Mouse (Mus musculus): ENCODE results near the gene Olfr1031. TPM values are rescaled to one million over a fixed set of nuclear protein-coding genes. Genes with fewer than 3 reads are reported as not detected.
"Not testable (repeated sequence)": the region's sequence is repeated elsewhere in the genome, so short reads cannot be mapped to it uniquely, and the experiment has no call there.

Gene Olfr1031
- not detected in 2 replicates for total RNA-seq (2017)

DNA sequence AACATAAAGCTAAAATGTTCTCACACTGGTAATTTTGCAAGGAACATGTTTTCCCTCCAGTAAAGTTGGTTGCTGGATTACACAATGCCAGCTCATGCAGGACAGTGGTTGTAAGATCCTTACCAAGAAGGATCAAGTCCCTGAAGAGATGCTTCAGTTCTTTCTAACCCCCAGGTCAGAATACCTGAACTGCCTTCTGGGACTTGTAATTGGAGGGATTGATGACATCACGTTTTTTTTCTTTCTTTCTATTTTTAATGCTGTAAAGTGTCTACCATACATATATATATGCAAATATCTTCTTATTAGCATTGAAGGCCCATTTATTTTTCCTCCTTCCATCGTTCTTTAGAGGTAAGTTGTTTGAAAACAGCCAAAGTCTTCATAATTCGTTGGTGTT, at the start of gene Olfr1031:
Gene Olfr1031 (plus strand): TSS at position 301 of the 400 bp plus-strand sequence.
- no peak for ATAC-seq (replicated peaks in 1 of 2; ENCODE audit: insufficient read depth in 1 of 2, low FRiP score in 2 of 2, low TSS enrichment in 1 of 2, low read depth in 1 of 2, poor library complexity in 2 of 2, severe bottlenecking in 2 of 2)

DNA sequence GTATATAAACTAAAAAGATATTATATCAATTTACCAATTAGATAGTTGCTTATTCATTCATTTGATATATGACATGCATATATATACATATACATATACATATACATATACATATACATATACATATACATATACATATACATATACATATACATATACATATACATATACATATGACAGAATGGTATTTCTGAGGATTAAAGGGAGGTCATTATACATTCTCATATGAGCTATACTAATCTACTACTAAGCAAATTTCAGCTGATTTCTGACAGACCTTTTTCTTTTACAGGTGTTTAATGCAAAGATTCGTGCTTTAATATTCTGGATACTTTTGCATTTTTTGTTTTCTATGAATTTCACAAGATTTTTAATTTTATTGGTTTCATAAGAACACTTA, 40.0 kb upstream of the Olfr1031 start, which contains the start of gene Olfr1028:
Gene Olfr1028 (plus strand): TSS at position 301 of the 400 bp plus-strand sequence.
- no peak for ATAC-seq (replicated peaks in 1 of 2; ENCODE audit: insufficient read depth in 1 of 2, low FRiP score in 2 of 2, low TSS enrichment in 1 of 2, low read depth in 1 of 2, poor library complexity in 2 of 2, severe bottlenecking in 2 of 2)

DNA sequence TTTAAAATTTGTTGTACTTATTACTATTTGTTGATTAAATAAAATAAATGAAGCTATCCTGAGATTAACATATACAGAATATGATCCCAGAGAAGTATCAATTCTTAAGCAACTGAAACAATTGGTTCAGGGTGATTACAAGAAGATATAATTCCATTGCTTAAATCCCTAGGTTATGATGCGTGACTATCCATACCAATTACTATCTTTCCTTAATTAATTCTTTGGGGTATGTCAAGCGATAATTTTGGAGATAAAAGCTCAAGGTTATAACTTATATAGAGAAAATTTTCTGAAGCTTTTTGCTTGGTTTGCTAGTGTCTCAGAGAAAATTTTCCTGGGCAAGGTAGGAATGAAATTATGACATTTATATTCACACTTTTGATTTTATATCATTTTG, 16.5 kb upstream of the Olfr1031 start, which contains the start of gene Olfr1029:
Gene Olfr1029 (plus strand): TSS at position 301 of the 400 bp plus-strand sequence.
- no peak for ATAC-seq (replicated peaks in 1 of 2; ENCODE audit: insufficient read depth in 1 of 2, low FRiP score in 2 of 2, low TSS enrichment in 1 of 2, low read depth in 1 of 2, poor library complexity in 2 of 2, severe bottlenecking in 2 of 2)

DNA sequence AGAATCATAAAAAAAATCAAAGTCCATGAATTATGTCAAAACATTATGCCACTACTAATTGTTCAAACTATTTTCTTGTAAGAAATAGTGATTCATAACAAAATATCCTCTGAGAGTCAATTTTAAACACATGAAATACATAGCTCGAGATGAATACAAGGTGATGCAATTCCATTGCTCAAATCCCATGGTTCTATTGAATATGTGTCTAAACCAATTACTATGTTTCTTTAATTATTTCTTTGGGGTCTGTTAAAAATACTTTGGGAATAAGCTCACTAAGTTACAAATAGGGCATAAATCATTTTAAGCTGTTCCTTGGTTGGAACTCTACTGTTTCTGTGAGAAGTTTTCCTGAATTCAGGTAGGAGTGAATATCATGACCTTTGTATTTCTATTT, 11.1 kb upstream of the Olfr1031 start, which contains the start of gene Olfr1030:
Gene Olfr1030 (plus strand): TSS at position 301 of the 400 bp plus-strand sequence.
- no peak for ATAC-seq (replicated peaks in 1 of 2; ENCODE audit: insufficient read depth in 1 of 2, low FRiP score in 2 of 2, low TSS enrichment in 1 of 2, low read depth in 1 of 2, poor library complexity in 2 of 2, severe bottlenecking in 2 of 2)

DNA sequence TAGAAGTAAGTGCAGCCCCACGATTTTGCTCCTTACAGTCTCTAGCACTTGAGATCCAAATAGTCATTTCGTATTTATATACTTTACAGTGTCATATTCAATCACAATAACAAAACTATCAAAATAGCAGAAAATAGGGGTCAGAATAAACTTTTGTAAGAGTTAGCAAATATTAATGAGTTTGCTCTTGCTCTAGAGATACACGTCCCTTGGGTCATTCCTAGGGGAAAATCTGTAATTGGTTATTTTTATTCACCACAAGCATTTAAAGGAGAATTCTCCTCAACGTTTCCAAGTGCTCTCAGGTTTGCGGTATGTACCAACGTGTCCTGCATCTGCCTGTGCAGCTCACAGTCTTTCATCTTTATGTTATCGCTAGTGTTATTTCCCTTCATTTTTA, 15.1 kb downstream of the Olfr1031 start, which contains the start of gene Olfr1032:
Gene Olfr1032 (plus strand): TSS at position 301 of the 400 bp plus-strand sequence.
- no peak for ATAC-seq (replicated peaks in 1 of 2; ENCODE audit: insufficient read depth in 1 of 2, low FRiP score in 2 of 2, low TSS enrichment in 1 of 2, low read depth in 1 of 2, poor library complexity in 2 of 2, severe bottlenecking in 2 of 2)

DNA sequence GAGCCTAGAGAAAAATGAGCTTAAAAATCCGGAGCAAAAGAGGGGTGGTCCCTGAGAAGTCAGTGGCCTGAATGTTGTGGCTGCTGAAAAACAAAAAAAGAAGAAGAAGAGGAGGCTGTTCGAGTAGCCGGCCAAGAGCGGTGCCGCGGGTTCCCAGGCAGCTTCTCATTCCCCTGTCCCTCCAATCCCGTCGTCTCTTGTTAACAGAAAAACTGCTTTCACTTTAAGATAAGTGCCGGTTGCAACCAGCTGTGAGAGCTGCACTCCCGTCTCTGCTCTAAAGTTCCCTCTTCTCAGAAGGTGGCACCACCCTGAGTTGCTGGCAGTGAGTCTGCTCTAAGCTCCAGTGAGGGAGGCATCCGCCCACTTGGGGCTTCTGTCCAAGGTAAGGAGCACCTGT, 30.3 kb downstream of the Olfr1031 start, which contains the start of gene Olfr1033:
Gene Olfr1033 (plus strand): TSS at position 228 of the 400 bp plus-strand sequence.
- ATAC-seq (replicated peaks in 1 of 2; ENCODE audit: insufficient read depth in 1 of 2, low FRiP score in 2 of 2, low TSS enrichment in 1 of 2, low read depth in 1 of 2, poor library complexity in 2 of 2, severe bottlenecking in 2 of 2): peak; percentile 42 to 75; a peak in 3 of 4 replicates

DNA sequence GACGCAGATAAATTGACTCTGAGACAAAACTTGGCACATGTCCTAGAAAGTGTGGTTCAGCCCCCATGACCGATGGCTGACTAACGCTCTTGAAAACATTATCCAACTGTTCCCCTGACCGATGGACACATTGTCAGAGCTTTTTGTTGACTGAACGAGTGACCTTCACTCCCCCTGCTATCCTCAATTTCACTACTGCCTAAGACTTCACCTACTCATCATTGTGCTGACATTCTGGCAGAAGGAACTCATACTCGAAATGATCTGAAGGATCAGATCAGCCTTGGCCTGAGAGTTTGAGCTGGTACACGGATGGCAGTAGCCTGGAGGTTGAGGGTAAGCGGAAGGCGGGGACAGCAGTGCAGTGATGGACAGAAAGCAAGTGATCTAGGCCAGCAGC, 31.4 kb downstream of the Olfr1031 start:
- not testable (repeated sequence) for ATAC-seq (replicated peaks in 1 of 2; ENCODE audit: insufficient read depth in 1 of 2, low FRiP score in 2 of 2, low TSS enrichment in 1 of 2, low read depth in 1 of 2, poor library complexity in 2 of 2, severe bottlenecking in 2 of 2)

Other genes starting within 250 kb of the Olfr1031 start
- gene Olfr1012, start 227.5 kb upstream of the Olfr1031 start, total RNA-seq (2017): not detected in 2 replicates
- not detected in 2 replicates for gene Olfr1013, start 223.2 kb upstream of the Olfr1031 start, total RNA-seq (2017)
- not detected in 2 replicates for gene Olfr1014, start 217.6 kb upstream of the Olfr1031 start, total RNA-seq (2017)
- gene Olfr1015, start 208.3 kb upstream of the Olfr1031 start, total RNA-seq (2017): not detected in 2 replicates
- gene Olfr1016, start 187.8 kb upstream of the Olfr1031 start, total RNA-seq (2017): not detected in 2 replicates
- not detected in 2 replicates for gene Olfr1018, start 171.8 kb upstream of the Olfr1031 start, total RNA-seq (2017)
- gene Olfr1019, start 144.8 kb upstream of the Olfr1031 start, total RNA-seq (2017): not detected in 2 replicates
- gene Olfr1020, start 143.3 kb upstream of the Olfr1031 start, total RNA-seq (2017): not detected in 2 replicates
- gene Olfr1022, start 121.7 kb upstream of the Olfr1031 start, total RNA-seq (2017): not detected in 2 replicates
- gene Olfr1023, start 104.7 kb upstream of the Olfr1031 start, total RNA-seq (2017): not detected in 2 replicates
- not detected in 2 replicates for gene Olfr1024, start 85.3 kb upstream of the Olfr1031 start, total RNA-seq (2017)
- gene Olfr1025-ps1, start 75.1 kb upstream of the Olfr1031 start, total RNA-seq (2017): not detected in 2 replicates
- gene Olfr1026, start 68.7 kb upstream of the Olfr1031 start, total RNA-seq (2017): not detected in 2 replicates
- not detected in 2 replicates for gene Olfr1028, start 39.9 kb upstream of the Olfr1031 start, total RNA-seq (2017)
- gene Olfr1029, start 16.4 kb upstream of the Olfr1031 start, total RNA-seq (2017): not detected in 2 replicates
- gene Olfr1030, start 11.0 kb upstream of the Olfr1031 start, total RNA-seq (2017): not detected in 2 replicates
- not detected in 2 replicates for gene Olfr1032, start 15.2 kb downstream of the Olfr1031 start, total RNA-seq (2017)
- gene Olfr1033, start 30.3 kb downstream of the Olfr1031 start, total RNA-seq (2017): not detected in 2 replicates
- gene Olfr1034, start 55.6 kb downstream of the Olfr1031 start, total RNA-seq (2017): 0.06 TPM in 1 of 2 replicates, not detected in the other
- gene Olfr1036, start 83.7 kb downstream of the Olfr1031 start, total RNA-seq (2017): not detected in 2 replicates
- not detected in 2 replicates for gene Olfr1037, start 97.1 kb downstream of the Olfr1031 start, total RNA-seq (2017)
- gene Olfr1039, start 145.6 kb downstream of the Olfr1031 start, total RNA-seq (2017): not detected in 2 replicates
- not detected in 2 replicates for gene Olfr1040, start 156.4 kb downstream of the Olfr1031 start, total RNA-seq (2017)
- not detected in 2 replicates for gene Olfr1042, start 171.5 kb downstream of the Olfr1031 start, total RNA-seq (2017)
- gene Olfr1043, start 177.2 kb downstream of the Olfr1031 start, total RNA-seq (2017): not detected in 2 replicates
- not detected in 2 replicates for gene Olfr1044, start 187.5 kb downstream of the Olfr1031 start, total RNA-seq (2017)
- not detected in 2 replicates for gene Olfr52, start 195.4 kb downstream of the Olfr1031 start, total RNA-seq (2017)
- not detected in 2 replicates for gene Olfr1045, start 212.7 kb downstream of the Olfr1031 start, total RNA-seq (2017)
- not detected in 2 replicates for gene Olfr1046, start 229.0 kb downstream of the Olfr1031 start, total RNA-seq (2017)
- not detected in 2 replicates for gene Olfr1047, start 241.1 kb downstream of the Olfr1031 start, total RNA-seq (2017)
- not detected in 2 replicates for gene Olfr1048, start 250.0 kb downstream of the Olfr1031 start, total RNA-seq (2017)